Mouse (Mus musculus): Measurements from ENCODE around the gene Cyp4a29. TPM values are rescaled to one million over a fixed set of nuclear protein-coding genes. Genes with fewer than 3 reads are reported as not detected.

Cyp4a29 gene
- not detected in 2 replicates for polyA plus RNA-seq (2012; rRNA removed)

GRCm38 (mm10) chr4:115241784-115242183, at the start of gene Cyp4a29:
Cyp4a29 (plus strand) TSS chr4:115242084.

GRCm38 (mm10) chr4:115298746-115299145, 56.9 kb downstream of the Cyp4a29 start, which contains the start of gene Cyp4a12a:
Cyp4a12a (plus strand) TSS chr4:115299046.

Other genes with a start within 250 kb of the Cyp4a29 start
- gene Stil, start 241.9 kb upstream of the Cyp4a29 start, polyA plus RNA-seq (2012; rRNA removed) = 4.1 and 4.5 TPM in 2 replicates
- gene Tal1, start 185.7 kb upstream of the Cyp4a29 start, polyA plus RNA-seq (2012; rRNA removed) = 29.2 and 30.5 TPM in 2 replicates
- gene Pdzk1ip1, start 153.4 kb upstream of the Cyp4a29 start, polyA plus RNA-seq (2012; rRNA removed) = 29.9 and 35.6 TPM in 2 replicates
- gene Cyp4x1, start 107.8 kb upstream of the Cyp4a29 start, polyA plus RNA-seq (2012; rRNA removed) = 0.05 and 0.06 TPM in 2 replicates
- gene Cyp4a12a, start 57.0 kb downstream of the Cyp4a29 start, polyA plus RNA-seq (2012; rRNA removed) = 19.0 and 50.7 TPM in 2 replicates
- gene Cyp4a12b, start 169.5 kb downstream of the Cyp4a29 start, polyA plus RNA-seq (2012; rRNA removed) = 3.7 and 8.0 TPM in 2 replicates
- gene Cyp4a30b, start 210.5 kb downstream of the Cyp4a29 start, polyA plus RNA-seq (2012; rRNA removed) = not detected in 2 replicates

Measured in liver, embryonic 18 days (tissue).